Mouse (Mus musculus) B cell, adult 2 months (primary cell): ENCODE results near the gene Fbxw11.
"Not testable (repeated sequence)": the region's sequence is repeated elsewhere in the genome, so short reads cannot be mapped to it uniquely, and the experiment has no call there.

Experiments
- DNase-seq, 2 experiments: peaks; one replicate each; pipeline ENCODE4 v3.0.0; 2022

Fbxw11 gene

GRCm38 (mm10) chr11:32679091-32679490, 36.6 kb downstream of the Fbxw11 start:
- DNase-seq, result not testable (repeated sequence)

- no peak for DNase-seq
Observed at GRCm38 (mm10) chr11:32680014-32680413, 37.5 kb downstream of the Fbxw11 start.

- no peak for DNase-seq
Observed at GRCm38 (mm10) chr11:32681192-32681795, 38.8 kb downstream of the Fbxw11 start.

GRCm38 (mm10) chr11:32682335-32683102, 40.0 kb downstream of the Fbxw11 start:
- DNase-seq, result peak; percentile 20 to 29

GRCm38 (mm10) chr11:32684690-32685254, 42.2 kb downstream of the Fbxw11 start:
- DNase-seq, result no peak

- no peak for DNase-seq
Observed at GRCm38 (mm10) chr11:32688245-32688855, 45.8 kb downstream of the Fbxw11 start.

- DNase-seq, result no peak
Observed at GRCm38 (mm10) chr11:32689510-32689909, 47.0 kb downstream of the Fbxw11 start.

GRCm38 (mm10) chr11:32692834-32693233, 50.3 kb downstream of the Fbxw11 start:
- no peak for DNase-seq

GRCm38 (mm10) chr11:32693431-32694141, 51.1 kb downstream of the Fbxw11 start:
- DNase-seq, result no peak

GRCm38 (mm10) chr11:32694322-32695003, 51.9 kb downstream of the Fbxw11 start:
- DNase-seq, result not testable (repeated sequence)

- no peak for DNase-seq
Observed at GRCm38 (mm10) chr11:32696446-32697090, 54.0 kb downstream of the Fbxw11 start.

- DNase-seq, result no peak
Observed at GRCm38 (mm10) chr11:32697695-32698094, 55.2 kb downstream of the Fbxw11 start.

- DNase-seq, result no peak
Observed at GRCm38 (mm10) chr11:32699913-32700493, 57.5 kb downstream of the Fbxw11 start.

GRCm38 (mm10) chr11:32701566-32701965, 59.0 kb downstream of the Fbxw11 start:
- no peak for DNase-seq

- no peak for DNase-seq
Observed at GRCm38 (mm10) chr11:32704241-32704890, 61.8 kb downstream of the Fbxw11 start.

GRCm38 (mm10) chr11:32706406-32706993, 64.0 kb downstream of the Fbxw11 start:
- DNase-seq, result no peak

GRCm38 (mm10) chr11:32707481-32707880, 65.0 kb downstream of the Fbxw11 start:
- DNase-seq, result no peak

- DNase-seq, result no peak
Observed at GRCm38 (mm10) chr11:32708739-32709501, 66.4 kb downstream of the Fbxw11 start.

GRCm38 (mm10) chr11:32709563-32709962, 67.0 kb downstream of the Fbxw11 start:
- DNase-seq, result peak; percentile 38 to 41

- peak; percentile 39 for DNase-seq
Observed at GRCm38 (mm10) chr11:32714230-32714629, 71.7 kb downstream of the Fbxw11 start.
